Mouse (Mus musculus): ENCODE results near the gene Zfp287.

Gene Zfp287

GRCm38 (mm10) chr11:62706141-62706540, 25.6 kb downstream of the Zfp287 start:
- ATAC-seq (ENCODE audit: insufficient number of reproducible peaks, low FRiP score, low TSS enrichment) = no peak

DNA sequence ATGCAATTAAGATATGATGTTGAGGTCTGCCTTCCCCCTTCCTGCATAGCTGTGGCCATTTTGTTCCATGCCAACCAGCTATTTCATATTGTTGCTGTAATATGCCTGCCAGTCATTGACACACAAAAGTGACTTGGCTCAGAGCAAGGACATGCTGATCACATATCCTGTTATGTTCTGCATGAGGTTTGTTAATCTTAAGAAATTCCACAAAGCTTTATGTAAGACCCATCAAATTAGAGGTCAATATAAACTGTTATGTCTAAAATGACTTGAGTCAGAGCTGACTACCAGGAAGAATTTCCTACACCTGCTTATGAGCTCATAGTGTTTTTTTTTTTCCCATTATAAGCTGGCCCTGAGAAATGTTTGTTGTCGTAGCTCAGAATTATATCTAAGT, 30.5 kb downstream of the Zfp287 start:
- ATAC-seq (ENCODE audit: insufficient number of reproducible peaks, low FRiP score, low TSS enrichment) = no peak

DNA sequence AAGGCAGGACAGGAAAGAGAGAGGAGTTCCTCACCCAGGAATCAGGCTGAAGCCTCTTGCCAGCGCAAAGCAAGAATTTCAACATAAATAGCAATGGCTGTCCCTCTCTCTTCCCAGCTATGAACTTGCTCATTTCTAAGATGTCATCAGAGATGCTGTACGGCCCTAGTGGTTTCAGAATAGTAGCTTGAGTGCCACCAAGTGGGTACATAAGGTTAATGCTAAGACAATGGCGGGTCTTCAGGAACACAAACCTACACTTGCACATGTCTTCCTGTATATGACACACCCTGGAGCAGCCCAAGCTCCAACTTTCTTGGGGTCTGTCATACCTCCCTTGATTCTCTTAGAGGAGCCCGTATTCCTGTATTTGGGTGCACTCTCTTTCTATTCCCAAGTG, 32.0 kb downstream of the Zfp287 start:
- no peak for ATAC-seq (ENCODE audit: insufficient number of reproducible peaks, low FRiP score, low TSS enrichment)

DNA sequence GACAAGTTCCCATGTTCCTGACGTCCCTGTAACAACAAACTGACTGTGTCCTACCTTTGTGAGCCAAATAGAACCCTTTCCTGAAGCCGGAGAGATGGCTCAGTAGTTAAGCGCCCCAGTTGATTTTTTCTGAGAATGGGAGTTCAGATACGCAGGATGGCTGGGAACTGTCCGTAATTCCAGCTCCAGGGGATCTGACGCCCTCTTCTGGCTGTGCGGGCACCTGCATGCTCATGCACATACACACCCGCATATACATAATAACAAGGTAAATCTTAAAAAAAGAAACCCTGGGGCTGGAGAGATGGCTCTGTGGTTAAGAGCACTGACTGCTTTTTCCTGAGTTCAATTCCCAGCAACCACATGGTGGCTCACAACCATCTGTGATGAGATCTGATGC, 36.6 kb downstream of the Zfp287 start:
- ATAC-seq (ENCODE audit: insufficient number of reproducible peaks, low FRiP score, low TSS enrichment) = no peak

- 0 out of 2 replicates have a peak, but pooled peaks have one; percentile 56 for ATAC-seq (ENCODE audit: insufficient number of reproducible peaks, low FRiP score, low TSS enrichment)
Measured at GRCm38 (mm10) chr11:62693299-62694184, 38.2 kb downstream of the Zfp287 start.

- ATAC-seq (ENCODE audit: insufficient number of reproducible peaks, low FRiP score, low TSS enrichment) = no peak
Measured at GRCm38 (mm10) chr11:62691592-62691991, 40.1 kb downstream of the Zfp287 start.

- ATAC-seq (ENCODE audit: insufficient number of reproducible peaks, low FRiP score, low TSS enrichment) = no peak
Measured at GRCm38 (mm10) chr11:62679954-62680353, 51.8 kb downstream of the Zfp287 start.

DNA sequence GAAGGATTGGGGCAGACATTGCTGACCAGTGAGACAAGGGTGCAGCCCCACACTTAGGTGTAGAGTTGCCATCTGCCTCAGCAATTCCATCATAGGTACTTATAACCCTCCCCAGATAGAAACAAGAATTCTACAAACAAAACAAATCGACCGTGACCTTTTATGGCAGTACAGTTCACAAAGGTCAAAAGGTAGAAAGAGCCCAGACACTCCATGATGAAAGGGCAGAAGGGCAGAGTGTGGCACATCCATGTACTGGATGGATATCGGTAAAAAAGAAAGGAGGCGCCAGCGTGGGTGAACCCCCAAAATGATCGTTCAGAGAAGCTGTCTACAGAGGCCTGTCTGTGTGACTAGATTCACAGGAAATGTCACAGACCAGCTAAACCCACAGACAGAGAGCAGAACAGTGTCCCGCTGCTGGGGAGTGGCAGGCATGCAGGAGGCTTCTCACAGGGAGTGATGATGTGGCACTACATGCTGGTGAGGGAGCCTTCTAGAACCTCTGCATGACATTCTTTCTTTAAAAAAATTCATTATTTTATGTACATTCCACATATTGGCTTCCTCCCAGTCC, 52.8 kb downstream of the Zfp287 start:
- no peak for ATAC-seq (ENCODE audit: insufficient number of reproducible peaks, low FRiP score, low TSS enrichment)

DNA sequence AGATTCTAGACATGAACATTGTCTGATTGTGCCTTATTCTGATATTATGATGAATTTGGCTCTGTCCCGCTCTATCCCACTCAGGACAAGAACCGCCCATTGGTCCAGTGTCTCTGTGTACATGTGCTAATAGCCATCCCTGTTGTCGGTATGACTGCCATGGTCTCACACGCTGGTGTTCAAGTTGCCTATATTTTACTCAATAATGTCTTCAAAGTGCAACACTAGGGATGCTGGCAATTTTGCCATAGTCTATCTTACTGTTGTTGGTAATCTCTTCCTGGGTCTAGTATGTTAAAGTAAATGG, 55.5 kb downstream of the Zfp287 start:
- no peak for ATAC-seq (ENCODE audit: insufficient number of reproducible peaks, low FRiP score, low TSS enrichment)

DNA sequence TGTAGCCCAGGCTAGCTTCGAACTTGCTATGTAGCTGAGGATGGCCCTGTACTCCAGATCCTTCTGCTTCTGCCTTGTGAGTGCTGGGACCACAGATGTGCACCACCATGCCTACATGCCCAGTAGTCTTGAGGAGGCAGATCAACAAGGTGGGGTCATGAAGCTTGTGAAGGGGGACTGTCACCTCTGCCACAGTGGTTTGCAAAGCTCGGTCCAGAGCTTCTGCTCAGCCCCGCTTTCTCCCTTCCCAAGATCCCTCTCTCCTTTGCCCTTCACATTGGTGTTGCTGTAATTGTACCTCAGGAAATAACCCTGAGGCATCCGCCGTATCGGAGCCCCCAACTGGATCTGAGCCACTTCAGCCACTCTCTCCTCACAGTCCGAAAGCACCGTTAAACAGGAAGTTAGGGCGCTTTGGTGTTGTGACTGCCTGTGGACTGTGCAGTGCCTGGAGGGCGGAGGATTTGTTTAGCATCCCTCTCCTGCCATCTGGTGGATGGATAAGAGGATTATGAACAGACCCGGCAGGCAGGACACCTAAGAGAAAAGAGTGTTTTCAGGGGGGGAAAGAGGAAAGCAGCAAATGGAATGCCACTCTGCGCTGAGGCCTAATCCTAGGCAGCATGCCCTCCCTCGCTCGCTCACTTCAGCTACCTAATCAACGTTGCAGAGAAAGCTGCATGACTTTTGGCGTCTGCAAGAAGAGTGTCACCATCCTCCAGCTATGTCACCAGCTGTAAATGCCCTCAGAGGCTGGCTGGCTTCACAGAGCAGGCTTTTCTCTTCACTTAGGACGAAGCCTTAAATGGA, 56.0 kb downstream of the Zfp287 start:
- ATAC-seq (ENCODE audit: insufficient number of reproducible peaks, low FRiP score, low TSS enrichment) = peak; percentile 70; the same call in 1 of the 2 replicates

- ATAC-seq (ENCODE audit: insufficient number of reproducible peaks, low FRiP score, low TSS enrichment) = no peak
Measured at GRCm38 (mm10) chr11:62670006-62670405, 61.7 kb downstream of the Zfp287 start.

- ATAC-seq (ENCODE audit: insufficient number of reproducible peaks, low FRiP score, low TSS enrichment) = no peak
Measured at GRCm38 (mm10) chr11:62669471-62669870, 62.2 kb downstream of the Zfp287 start.

GRCm38 (mm10) chr11:62668986-62669385, 62.7 kb downstream of the Zfp287 start:
- ATAC-seq (ENCODE audit: insufficient number of reproducible peaks, low FRiP score, low TSS enrichment) = no peak

- no peak for ATAC-seq (ENCODE audit: insufficient number of reproducible peaks, low FRiP score, low TSS enrichment)
Measured at GRCm38 (mm10) chr11:62664250-62664649, 67.5 kb downstream of the Zfp287 start.

- no peak for ATAC-seq (ENCODE audit: insufficient number of reproducible peaks, low FRiP score, low TSS enrichment)
Measured at GRCm38 (mm10) chr11:62660885-62661284, 70.8 kb downstream of the Zfp287 start.

DNA sequence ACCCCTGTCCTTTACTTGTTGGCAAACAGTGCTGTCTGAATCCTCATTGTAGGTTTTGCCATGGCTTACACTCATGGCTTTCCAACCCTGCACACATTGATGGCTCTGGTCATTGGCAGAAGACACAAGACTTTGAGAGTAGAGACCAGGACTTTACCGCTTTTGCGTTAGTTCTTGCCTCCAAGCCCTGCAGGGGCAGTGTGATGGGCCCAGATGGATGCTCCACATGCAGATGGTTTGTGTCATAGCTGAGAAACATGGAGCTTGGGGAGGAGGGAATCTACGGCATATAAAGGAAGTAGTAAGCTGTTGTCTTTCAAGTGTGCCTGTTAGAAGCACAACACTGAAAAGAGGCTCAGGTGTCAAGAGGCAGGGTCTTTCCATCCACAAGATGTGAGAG, 79.6 kb downstream of the Zfp287 start:
- ATAC-seq (ENCODE audit: insufficient number of reproducible peaks, low FRiP score, low TSS enrichment) = no peak

GRCm38 (mm10) chr11:62651563-62651962, 80.1 kb downstream of the Zfp287 start:
- no peak for ATAC-seq (ENCODE audit: insufficient number of reproducible peaks, low FRiP score, low TSS enrichment)
